Mouse (Mus musculus): ENCODE data around the gene Pkn3. TPM values are rescaled to one million over a fixed set of nuclear protein-coding genes. Genes with fewer than 3 reads are reported as not detected.

The Pkn3 gene
- total and polyA plus RNA-seq, 2 experiments from 2014 or later: 0.99 to 1.2 TPM

- no peak for ATAC-seq
- Histone ChIP-seq H3K9ac (replicated peaks; ENCODE audit: low read length) (peak overlapping the region; percentile 47), H3K36me3 (ENCODE audit: insufficient read depth, low read length) (no peaks in the 10 kb centered on the region), H3K27me3 (ENCODE audit: insufficient read depth, low read length) (no peaks in the 10 kb centered on the region), H3K4me2 (ENCODE audit: low read depth, low read length) (peak overlapping the region; percentile 85), H3K4me1 (ENCODE audit: insufficient read depth, low read length) (peaks cover 3% of the 10 kb centered on the region; the same call in 1 of the 2 replicates), H3K27ac (peak overlapping the region; percentile 76), H3K4me3 (ENCODE audit: low read length) (peak overlapping the region; percentile 49), H3K9me3 (ENCODE audit: low read length) (no peaks in the 10 kb centered on the region)
- 0% methylated on average over 40 of the region's 40 CpGs for WGBS
- TF ChIP-seq CTCF (IDR thresholded peaks at IDR 0.05; ENCODE audit: low read depth): no peak
- DNase-seq (ENCODE audit: low spot score): peak; percentile 63
These were observed 15.0 kb upstream of the Pkn3 start for GRCm38 (mm10) chr2:30062249-30063093.

- no peak for DNase-seq (ENCODE audit: low spot score)
These were observed 14.2 kb upstream of the Pkn3 start for GRCm38 (mm10) chr2:30063235-30063634.

GRCm38 (mm10) chr2:30063791-30064190, 13.7 kb upstream of the Pkn3 start:
- Histone ChIP-seq H3K27ac (no peak overlapping the region), H3K9me3 (ENCODE audit: low read length) (no peaks in the 10 kb centered on the region), H3K9ac (replicated peaks; ENCODE audit: low read length) (no peak overlapping the region), H3K4me3 (ENCODE audit: low read length) (0 out of 2 replicates have a peak overlapping the region, but pooled peaks have one; percentile 49), H3K4me1 (ENCODE audit: insufficient read depth, low read length) (peaks cover 3% of the 10 kb centered on the region; the same call in 1 of the 2 replicates), H3K4me2 (ENCODE audit: low read depth, low read length) (peak overlapping the region; percentile 85), H3K27me3 (ENCODE audit: insufficient read depth, low read length) (no peaks in the 10 kb centered on the region), H3K36me3 (ENCODE audit: insufficient read depth, low read length) (0 out of 2 replicates have a peak, but pooled peaks cover 5% of the 10 kb centered on the region)
- DNase-seq (ENCODE audit: low spot score): no peak
- no peak for TF ChIP-seq CTCF (IDR thresholded peaks at IDR 0.05; ENCODE audit: low read depth)
- ATAC-seq: no peak
- 12% methylated on average over 3 of the region's 3 CpGs for WGBS

More at GRCm38 (mm10) chr2:30063235-30063634, 14.2 kb upstream of the Pkn3 start:
- Histone ChIP-seq H3K4me3 (ENCODE audit: low read length) (peak overlapping the region; percentile 49), H3K36me3 (ENCODE audit: insufficient read depth, low read length) (no peaks in the 10 kb centered on the region), H3K9me3 (ENCODE audit: low read length) (no peaks in the 10 kb centered on the region), H3K9ac (replicated peaks; ENCODE audit: low read length) (peak overlapping the region; percentile 47), H3K27ac (peak overlapping the region; percentile 76; the same call in 1 of the 2 replicates), H3K4me1 (ENCODE audit: insufficient read depth, low read length) (peaks cover 3% of the 10 kb centered on the region; the same call in 1 of the 2 replicates), H3K4me2 (ENCODE audit: low read depth, low read length) (peak overlapping the region; percentile 85), H3K27me3 (ENCODE audit: insufficient read depth, low read length) (no peaks in the 10 kb centered on the region)
- 6% methylated on average over 8 of the region's 8 CpGs for WGBS
- ATAC-seq: no peak
- no peak for TF ChIP-seq CTCF (IDR thresholded peaks at IDR 0.05; ENCODE audit: low read depth)

GRCm38 (mm10) chr2:30064298-30064697, 13.2 kb upstream of the Pkn3 start:
- H3K9ac ChIP-seq (replicated peaks; ENCODE audit: low read length): no peak overlapping the region
- H3K9me3 ChIP-seq (ENCODE audit: low read length): no peaks in the 10 kb centered on the region
- H3K4me1 ChIP-seq (ENCODE audit: insufficient read depth, low read length): peaks cover 3% of the 10 kb centered on the region; the same call in 1 of the 2 replicates
- H3K4me2 ChIP-seq (ENCODE audit: low read depth, low read length): 0 out of 2 replicates have a peak overlapping the region, but pooled peaks have one; percentile 85
- H3K4me3 ChIP-seq (ENCODE audit: low read length): no peak overlapping the region
- no peak overlapping the region for H3K27ac ChIP-seq
- WGBS: 35% methylated on average over 3 of the region's 3 CpGs
- ATAC-seq: no peak
- no peak for TF ChIP-seq CTCF (IDR thresholded peaks at IDR 0.05; ENCODE audit: low read depth)
- no peak for DNase-seq (ENCODE audit: low spot score)
- no peaks in the 10 kb centered on the region for H3K27me3 ChIP-seq (ENCODE audit: insufficient read depth, low read length)
- peaks cover 5% of the 10 kb centered on the region; the same call in 1 of the 2 replicates for H3K36me3 ChIP-seq (ENCODE audit: insufficient read depth, low read length)

GRCm38 (mm10) chr2:30066046-30066901, 11.2 kb upstream of the Pkn3 start:
- Histone ChIP-seq H3K9ac (replicated peaks; ENCODE audit: low read length) (peak overlapping the region; percentile 96), H3K27me3 (ENCODE audit: insufficient read depth, low read length) (no peaks in the 10 kb centered on the region), H3K36me3 (ENCODE audit: insufficient read depth, low read length) (peaks cover 12% of the 10 kb centered on the region; the same call in 1 of the 2 replicates), H3K9me3 (ENCODE audit: low read length) (no peaks in the 10 kb centered on the region), H3K4me1 (ENCODE audit: insufficient read depth, low read length) (peaks cover 3% of the 10 kb centered on the region; the same call in 1 of the 2 replicates), H3K4me2 (ENCODE audit: low read depth, low read length) (peak overlapping the region; percentile 76), H3K4me3 (ENCODE audit: low read length) (peak overlapping the region; percentile 100), H3K27ac (peak overlapping the region; percentile 99)
- under 1% methylated on average over 59 of the region's 101 CpGs for WGBS
- no peak for TF ChIP-seq CTCF (IDR thresholded peaks at IDR 0.05; ENCODE audit: low read depth)
- DNase-seq (ENCODE audit: low spot score) (peak; percentile 98), ATAC-seq (peak; percentile 96)
